Mouse (Mus musculus): ENCODE measurements around the gene Efhc1.

GRCm38 (mm10) chr1:20912527-20913171 is 38.8 kb upstream of the Efhc1 start:
- TF ChIP-seq POLR2A (IDR thresholded peaks at IDR 0.05; ENCODE audit: low read depth, low read length) (no peak), CTCF (IDR thresholded peaks at IDR 0.05; ENCODE audit: extremely low read depth, insufficient read depth, insufficient read length, insufficient replicate concordance) (no peak)
